Comparison of ENCODE assay signal across 18 mouse cellular contexts in the genomic region with DNA sequence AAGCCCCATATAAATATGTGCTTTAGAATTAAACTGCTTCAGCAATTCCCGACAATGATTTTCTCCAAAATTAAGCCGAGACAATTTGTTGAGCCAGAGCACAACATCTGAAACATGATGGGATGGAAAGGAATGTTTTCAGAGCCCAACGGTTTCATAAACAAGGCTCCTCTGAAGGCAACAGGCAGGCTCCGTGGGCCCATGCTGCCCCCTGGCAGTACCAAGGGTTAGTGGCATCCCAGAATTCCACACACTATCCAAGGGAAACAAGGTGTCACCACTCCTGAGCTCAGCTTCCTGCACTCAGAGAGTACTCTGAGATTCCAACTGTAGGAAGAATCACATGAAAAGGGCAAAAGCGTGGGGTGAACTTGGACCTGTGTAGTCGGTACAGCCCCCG. TPM values are rescaled to one million over a fixed set of nuclear protein-coding genes. Genes with fewer than 3 reads are reported as not detected.
DNase-seq lines count a peak whose midpoint lies in the region; ATAC-seq and TF ChIP-seq lines count a peak whose summit lies in the region.
"Had no signal": no experiment of that assay in that cellular context is flagged by ENCODE, and none has a peak within 500 bp of the region (broad histone marks: within the 10 kb centered on the region; RNA-seq: fewer than 3 reads in every experiment).

No protein-coding gene starts in this region.

- DNase-seq in cerebellum, postnatal 14 days: peak; percentile 35 to 38
- DNase-seq in cerebellum, adult 11-12 months: no peak
- DNase-seq in kidney, postnatal 0 days (ENCODE audit: low spot score): no peak
- no peak for DNase-seq in kidney, adult 8-10 months
- peak; percentile 62 for DNase-seq in midbrain, embryonic 14.5 days
- peak; percentile 24 for DNase-seq in right cerebral cortex, postnatal 14 days
- DNase-seq in spleen, postnatal 4 days (ENCODE audit: low spot score in 2 of 2): no peak
- DNase-seq: adrenal gland, postnatal 36 days; embryo, embryonic 11 days; heart, adult 18-20 months; heart, postnatal 10 days; kidney, postnatal 10 days; lung, postnatal 4 days; thymus, postnatal 36 days had no signal

- no peak overlapping the region for H3K27ac ChIP-seq in kidney, postnatal 0 days
- H3K27ac ChIP-seq in midbrain, embryonic 14.5 days (replicated peaks; ENCODE audit: low read depth, low read length): no peak overlapping the region
- no peak overlapping the region for H3K27ac ChIP-seq in midbrain, embryonic 16.5 days (ENCODE audit: low read length)
- H3K27ac ChIP-seq: liver, embryonic 14.5 days; midbrain, embryonic 12.5 days had no signal

- H3K9me3 ChIP-seq in kidney, postnatal 0 days (replicated peaks; ENCODE audit: low read length): no peaks in the 10 kb centered on the region
- H3K9me3 ChIP-seq in midbrain, embryonic 14.5 days (ENCODE audit: control insufficient read depth, low read length): no peaks in the 10 kb centered on the region
- H3K9me3 ChIP-seq in midbrain, embryonic 16.5 days (replicated peaks; ENCODE audit: control insufficient read depth, low read length, poor library complexity, severe bottlenecking): no peaks in the 10 kb centered on the region
- H3K9me3 ChIP-seq: midbrain, embryonic 12.5 days had no signal

- H3K4me1 ChIP-seq in kidney, postnatal 0 days (replicated peaks; ENCODE audit: insufficient read depth, low read length): no peaks in the 10 kb centered on the region
- H3K4me1 ChIP-seq in midbrain, embryonic 14.5 days (ENCODE audit: control insufficient read depth, insufficient read depth, low read length): no peaks in the 10 kb centered on the region
- H3K4me1 ChIP-seq in midbrain, embryonic 16.5 days (ENCODE audit: control insufficient read depth, insufficient read depth, low read length): no peaks in the 10 kb centered on the region
- H3K4me1 ChIP-seq: midbrain, embryonic 12.5 days had no signal

- peak; percentile 52; the same call in 1 of the 2 replicates for TF ChIP-seq CTCF in kidney, postnatal 0 days (IDR thresholded peaks at IDR 0.05; ENCODE audit: low read depth)

- H3K27me3 ChIP-seq in kidney, postnatal 0 days (ENCODE audit: insufficient read depth, low read length): no peaks in the 10 kb centered on the region
- H3K27me3 ChIP-seq in midbrain, embryonic 14.5 days (ENCODE audit: control insufficient read depth, insufficient read depth, low read length): no peaks in the 10 kb centered on the region
- no peaks in the 10 kb centered on the region for H3K27me3 ChIP-seq in midbrain, embryonic 16.5 days (ENCODE audit: control insufficient read depth, insufficient read depth, low read depth, low read length)
- H3K27me3 ChIP-seq: midbrain, embryonic 12.5 days had no signal

- no peaks in the 10 kb centered on the region for H3K36me3 ChIP-seq in kidney, postnatal 0 days (ENCODE audit: insufficient read depth, low read length)
- no peaks in the 10 kb centered on the region for H3K36me3 ChIP-seq in midbrain, embryonic 14.5 days (ENCODE audit: control insufficient read depth, insufficient read depth, low read length)
- no peaks in the 10 kb centered on the region for H3K36me3 ChIP-seq in midbrain, embryonic 16.5 days (ENCODE audit: control insufficient read depth, insufficient read depth, low read length)
- H3K36me3 ChIP-seq: midbrain, embryonic 12.5 days had no signal

- ATAC-seq in kidney, postnatal 0 days (replicated peaks; ENCODE audit: low FRiP score, low read depth): no peak
- no peak for ATAC-seq in midbrain, embryonic 14.5 days (ENCODE audit: low FRiP score, low TSS enrichment)
- ATAC-seq in midbrain, embryonic 16.5 days: no peak
- ATAC-seq: forebrain, embryonic 16.5 days had no signal

- no peak overlapping the region for H3K4me3 ChIP-seq in kidney, postnatal 0 days (replicated peaks; ENCODE audit: low read depth, low read length)
- no peak overlapping the region for H3K4me3 ChIP-seq in midbrain, embryonic 14.5 days (replicated peaks; ENCODE audit: low read depth, low read length)
- H3K4me3 ChIP-seq in midbrain, embryonic 16.5 days (ENCODE audit: low read depth, low read length): no peak overlapping the region
- H3K4me3 ChIP-seq: midbrain, embryonic 12.5 days had no signal

- no peak overlapping the region for H3K9ac ChIP-seq in kidney, postnatal 0 days (ENCODE audit: low read depth, low read length)
- no peak overlapping the region for H3K9ac ChIP-seq in midbrain, embryonic 14.5 days (replicated peaks; ENCODE audit: low read length)
- no peak overlapping the region for H3K9ac ChIP-seq in midbrain, embryonic 16.5 days (ENCODE audit: low read depth, low read length)
- H3K9ac ChIP-seq: liver, embryonic 14.5 days; midbrain, embryonic 12.5 days had no signal

- no peak overlapping the region for H3K4me2 ChIP-seq in kidney, postnatal 0 days (ENCODE audit: low read length)
- H3K4me2 ChIP-seq in midbrain, embryonic 14.5 days (ENCODE audit: low read length): no peak overlapping the region
- H3K4me2 ChIP-seq in midbrain, embryonic 16.5 days (ENCODE audit: low read length): no peak overlapping the region
- H3K4me2 ChIP-seq: midbrain, embryonic 12.5 days had no signal

- 72% methylated on average over 7 of the region's 7 CpGs for WGBS in kidney, postnatal 0 days
- 82% methylated on average over 7 of the region's 7 CpGs for WGBS in midbrain, embryonic 14.5 days
- WGBS in midbrain, embryonic 16.5 days: 77% methylated on average over 7 of the region's 7 CpGs

RNA-seq across cellular contexts. Expression of gene Ptprt, which starts 57.5 kb away (rescaled TPM):
- polyA plus RNA-seq in kidney, postnatal 0 days (2015; fragmentation: Nextera tagmentation; extraction: Ambion mirVana): 3.9 and 4.0 TPM in 2 replicates
- 15.7 and 17.2 TPM in 2 replicates for polyA plus RNA-seq in midbrain, embryonic 14.5 days (2014; fragmentation: Nextera tagmentation; extraction: Ambion mirVana)
- polyA plus RNA-seq in midbrain, embryonic 16.5 days (2015; fragmentation: Nextera tagmentation; extraction: Ambion mirVana): 11.7 and 12.4 TPM in 2 replicates

Comparison
In these comparisons a context has a peak if more than half of its experiments do, and no peak if none do; other contexts are left out.
1. DNase-seq: peak in cerebellum, postnatal 14 days (2 of 2), midbrain, embryonic 14.5 days (single experiment) and right cerebral cortex, postnatal 14 days (single experiment); none in cerebellum, adult 11-12 months (single experiment), kidney, postnatal 0 days (single experiment), kidney, adult 8-10 months (0 of 2) and spleen, postnatal 4 days (0 of 2).